Comparison of ENCODE assay signal across 8 mouse cellular contexts in the genomic region with DNA sequence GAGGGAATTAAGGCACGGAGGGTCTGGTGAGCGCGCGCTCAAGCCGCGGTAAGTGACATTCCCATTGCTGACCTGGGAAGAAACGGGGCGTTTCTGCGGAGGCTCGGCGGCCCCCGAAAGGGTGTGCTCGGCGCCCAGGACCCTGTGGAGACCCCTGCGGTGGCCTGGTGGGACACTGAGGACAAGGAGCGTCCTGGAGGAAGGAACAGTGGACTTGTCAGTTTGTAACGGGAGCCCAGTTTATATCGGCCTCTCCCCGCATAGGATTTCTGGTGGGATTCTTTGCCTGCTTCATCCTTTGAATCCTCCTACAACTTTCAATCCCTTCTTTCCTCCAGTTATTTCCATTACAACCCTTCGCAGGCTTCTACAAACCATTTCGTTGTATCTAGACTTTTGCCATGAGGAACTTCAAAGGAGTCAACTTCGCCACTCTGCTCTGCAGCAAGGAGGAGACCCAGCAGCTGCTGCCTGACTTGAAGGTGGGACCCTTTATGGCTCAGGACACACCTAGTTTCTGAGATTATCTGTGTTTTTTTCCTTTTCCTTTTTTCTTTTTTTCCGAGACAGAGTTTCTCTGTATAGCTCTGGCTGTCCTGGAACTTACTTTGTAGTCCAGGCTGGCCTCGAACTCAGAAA. TPM values are rescaled to one million over a fixed set of nuclear protein-coding genes. Genes with fewer than 3 reads are reported as not detected.
DNase-seq lines count a peak whose midpoint lies in the region; ATAC-seq and TF ChIP-seq lines count a peak whose summit lies in the region.

No protein-coding gene starts in this region.

- intact Hi-C loops in heart, adult 2 months (cut with DNase I): no loop called here
- intact Hi-C loops in heart, postnatal 14 days (cut with DNase I): no loop called here

- TF ChIP-seq POLR2A in heart, adult 2 months (IDR thresholded peaks at IDR 0.05; ENCODE audit: insufficient read depth, low read depth, low read length): no peak

- H3K27me3 ChIP-seq in heart, adult 2 months (ENCODE audit: control insufficient read depth, insufficient read depth, low read length): no peaks in the 10 kb centered on the region
- no peaks in the 10 kb centered on the region for H3K27me3 ChIP-seq in C2C12 (ENCODE audit: control insufficient read depth, insufficient read depth, insufficient read length)
- H3K27me3 ChIP-seq in forebrain, embryonic 14.5 days (replicated peaks; ENCODE audit: control insufficient read depth, insufficient read depth, low read length): no peaks in the 10 kb centered on the region
- H3K27me3 ChIP-seq in liver, embryonic 14.5 days (ENCODE audit: control insufficient read depth, insufficient read depth, low read length): no peaks in the 10 kb centered on the region

- H3K9me3 ChIP-seq in forebrain, embryonic 14.5 days (replicated peaks; ENCODE audit: control insufficient read depth, low read length): no peaks in the 10 kb centered on the region
- H3K9me3 ChIP-seq in liver, embryonic 14.5 days (ENCODE audit: control insufficient read depth, low read length): no peaks in the 10 kb centered on the region

- H3K36me3 ChIP-seq in heart, adult 2 months (ENCODE audit: control insufficient read depth, insufficient read depth, low read length): no peaks in the 10 kb centered on the region
- H3K36me3 ChIP-seq in C2C12 (ENCODE audit: control insufficient read depth, insufficient read depth): peaks cover 37% of the 10 kb centered on the region
- H3K36me3 ChIP-seq in forebrain, embryonic 14.5 days (ENCODE audit: control insufficient read depth, insufficient read depth, low read length): peaks cover 31% of the 10 kb centered on the region
- H3K36me3 ChIP-seq in liver, embryonic 14.5 days (replicated peaks; ENCODE audit: control insufficient read depth, insufficient read depth, low read depth): peaks cover 33% of the 10 kb centered on the region

- TF ChIP-seq EP300 in heart, adult 2 months (IDR thresholded peaks at IDR 0.05; ENCODE audit: insufficient read depth, low read depth, low read length): no peak
- TF ChIP-seq EP300 in liver, embryonic 14.5 days (IDR thresholded peaks at IDR 0.05; ENCODE audit: low read depth): no peak

- peak overlapping the region; percentile 90 for H3K4me2 ChIP-seq in forebrain, embryonic 14.5 days (ENCODE audit: low read length)
- H3K4me2 ChIP-seq in liver, embryonic 14.5 days (ENCODE audit: low read depth): peak overlapping the region; percentile 86

- H3K27ac ChIP-seq in heart, adult 2 months: no peak overlapping the region
- H3K27ac ChIP-seq in forebrain, embryonic 14.5 days (ENCODE audit: low read depth, low read length): no peak overlapping the region
- H3K27ac ChIP-seq in liver, embryonic 14.5 days: peak overlapping the region; percentile 56

- DNase-seq in heart, adult 2 months: no peak
- no peak for DNase-seq in heart, postnatal 14 days
- no peak for DNase-seq in forebrain, embryonic 14.5 days (ENCODE audit: low spot score)
- DNase-seq in liver, embryonic 14.5 days (ENCODE audit: low read depth in 3 of 3, low spot score in 3 of 3): no peak
- no peak for DNase-seq in frontal cortex, postnatal 10 days (ENCODE audit: low spot score in 2 of 2)
- DNase-seq in gastrocnemius, adult 8-10 months (ENCODE audit: low spot score in 2 of 2): no peak
- DNase-seq in spleen, postnatal 4 days (ENCODE audit: low spot score in 2 of 2): no peak

- no peaks in the 10 kb centered on the region for H3K79me2 ChIP-seq in heart, adult 2 months (replicated peaks; ENCODE audit: control insufficient read depth, insufficient read depth, low read length)
- peaks cover 54% of the 10 kb centered on the region for H3K79me2 ChIP-seq in C2C12 (ENCODE audit: control insufficient read depth, insufficient read depth)

- no peak for TF ChIP-seq CTCF in heart, adult 2 months (IDR thresholded peaks at IDR 0.05)
- TF ChIP-seq CTCF in C2C12 (IDR thresholded peaks at IDR 0.05; ENCODE audit: control insufficient read depth, insufficient read depth, insufficient read length): no peak
- no peak for TF ChIP-seq CTCF in liver, embryonic 14.5 days (IDR thresholded peaks at IDR 0.05; ENCODE audit: low read depth)

- no peak; the same call in 1 of the 2 replicates for ATAC-seq in forebrain, embryonic 14.5 days
- ATAC-seq in liver, embryonic 14.5 days (ENCODE audit: insufficient read depth): peak; percentile 49

- H3K4me3 ChIP-seq in heart, adult 2 months: peak overlapping the region; percentile 80
- peak overlapping the region; percentile 98 for H3K4me3 ChIP-seq in C2C12 (ENCODE audit: insufficient read depth, poor library complexity, severe bottlenecking)
- peak overlapping the region; percentile 56 for H3K4me3 ChIP-seq in forebrain, embryonic 14.5 days (ENCODE audit: low read depth, low read length)
- peak overlapping the region; percentile 90 to 93 for H3K4me3 ChIP-seq in liver, embryonic 14.5 days (ENCODE audit: insufficient read depth in 1 of 2, low read depth in 2 of 2, low read length in 2 of 2)

- peaks cover 19% of the 10 kb centered on the region for H3K79me3 ChIP-seq in C2C12 (ENCODE audit: low read depth)

- H3K9ac ChIP-seq in heart, adult 2 months (ENCODE audit: low read depth, low read length): peak overlapping the region; percentile 30; the same call in 1 of the 2 replicates
- H3K9ac ChIP-seq in forebrain, embryonic 14.5 days (ENCODE audit: low read length): peak overlapping the region; percentile 59
- peak overlapping the region; percentile 90 for H3K9ac ChIP-seq in liver, embryonic 14.5 days (replicated peaks)

- peaks cover 2% of the 10 kb centered on the region; the same call in 1 of the 2 replicates for H3K4me1 ChIP-seq in heart, adult 2 months (ENCODE audit: control insufficient read depth, insufficient read depth, low read length)
- peaks cover 3% of the 10 kb centered on the region; the same call in 1 of the 2 replicates for H3K4me1 ChIP-seq in forebrain, embryonic 14.5 days (ENCODE audit: control insufficient read depth, insufficient read depth, low read length)
- H3K4me1 ChIP-seq in liver, embryonic 14.5 days (replicated peaks; ENCODE audit: control insufficient read depth in 2 of 2, insufficient read depth in 2 of 2, low read length in 1 of 2): peaks cover 4 to 9% of the 10 kb centered on the region in 2 experiments; a peak in 3 of 4 replicates

- H3ac ChIP-seq in C2C12 (ENCODE audit: control insufficient read depth, insufficient read length, low read depth): peak overlapping the region; percentile 92

- 6% methylated on average over 24 of the region's 24 CpGs for WGBS in heart, adult 2 months
- WGBS in forebrain, embryonic 14.5 days: 5% methylated on average over 24 of the region's 24 CpGs
- WGBS in liver, embryonic 14.5 days (ENCODE audit: insufficient replicate concordance): 3% methylated on average over 24 of the region's 24 CpGs

TF ChIP-seq in C2C12, 6 proteins besides CTCF, POLR2A, EP300 and RAD21 (continues in another document):
- TF ChIP-seq MYOD1 (IDR thresholded peaks at IDR 0.05; ENCODE audit: control insufficient read depth, insufficient read length, low read depth): no peak
- TF ChIP-seq CEBPB (IDR thresholded peaks at IDR 0.05; ENCODE audit: low read depth): no peak
- TF ChIP-seq USF1 (IDR thresholded peaks at IDR 0.05; ENCODE audit: low read depth): no peak

RNA-seq across cellular contexts. Expression of a gene that starts 0.4 kb away (rescaled TPM):
- 1 to 10 TPM; 1.0 to 1.4 TPM for total RNA-seq in heart, adult 2 months (2021)
- 1.6 and 2.4 TPM in 2 replicates for polyA plus RNA-seq in heart, adult 2 months (2012; rRNA removed)
- total RNA-seq in heart, postnatal 14 days (2021): 1 to 10 TPM; 3.2 to 4.3 TPM
- polyA plus RNA-seq in C2C12 (2012; fragmentation: generic; extraction: Trizol): 47.0 TPM
- polyA plus RNA-seq in forebrain, embryonic 14.5 days (2014; fragmentation: Nextera tagmentation; extraction: Ambion mirVana): 11.5 and 13.5 TPM in 2 replicates
- polyA plus RNA-seq in liver, embryonic 14.5 days (2012; rRNA removed): 17.0 and 17.3 TPM in 2 replicates
- 25.6 and 28.2 TPM in 2 replicates for polyA plus RNA-seq in liver, embryonic 14.5 days (2014; fragmentation: Nextera tagmentation; extraction: Ambion mirVana)
- under 1 TPM in 3 of 4 experiments, not detected in 1; 0.07 to 0.58 (median 0.21) TPM for total RNA-seq in gastrocnemius, adult 8-10 months (2022)

RNA-seq across cellular contexts. Expression of a gene that starts 17.2 kb away (rescaled TPM):
- 10 to 100 TPM; 17.0 to 19.4 TPM for total RNA-seq in heart, adult 2 months (2021)
- 37.8 and 47.9 TPM in 2 replicates for polyA plus RNA-seq in heart, adult 2 months (2012; rRNA removed)
- 10 to 100 TPM; 16.7 to 19.0 TPM for total RNA-seq in heart, postnatal 14 days (2021)
- polyA plus RNA-seq in C2C12 (2012; fragmentation: generic; extraction: Trizol): 126 TPM
- polyA plus RNA-seq in forebrain, embryonic 14.5 days (2014; fragmentation: Nextera tagmentation; extraction: Ambion mirVana): 43.8 and 48.8 TPM in 2 replicates
- polyA plus RNA-seq in liver, embryonic 14.5 days (2012; rRNA removed): 13.4 and 15.4 TPM in 2 replicates
- 21.2 and 23.5 TPM in 2 replicates for polyA plus RNA-seq in liver, embryonic 14.5 days (2014; fragmentation: Nextera tagmentation; extraction: Ambion mirVana)
- total RNA-seq in gastrocnemius, adult 8-10 months (2022): 10 to 100 TPM; 14.9 to 17.3 (median 15.7) TPM

RNA-seq across cellular contexts. Expression of a gene that starts 26.1 kb away (rescaled TPM):
- total RNA-seq in heart, adult 2 months (2021): not detected
- 0.06 TPM in 1 of 2 replicates, not detected in the other for polyA plus RNA-seq in heart, adult 2 months (2012; rRNA removed)
- not detected for total RNA-seq in heart, postnatal 14 days (2021)
- polyA plus RNA-seq in C2C12 (2012; fragmentation: generic; extraction: Trizol): not detected
- polyA plus RNA-seq in forebrain, embryonic 14.5 days (2014; fragmentation: Nextera tagmentation; extraction: Ambion mirVana): not detected in 2 replicates
- polyA plus RNA-seq in liver, embryonic 14.5 days (2012; rRNA removed): 0.04 TPM in 1 of 2 replicates, not detected in the other
- 0.04 TPM in 1 of 2 replicates, not detected in the other for polyA plus RNA-seq in liver, embryonic 14.5 days (2014; fragmentation: Nextera tagmentation; extraction: Ambion mirVana)
- total RNA-seq in gastrocnemius, adult 8-10 months (2022): not detected

RNA-seq across cellular contexts. Expression of a gene that starts 29.4 kb away (rescaled TPM):
- 100 to 1,000 TPM; 287 to 351 TPM for total RNA-seq in heart, adult 2 months (2021)
- polyA plus RNA-seq in heart, adult 2 months (2012; rRNA removed): 82.0 and 160 TPM in 2 replicates
- total RNA-seq in heart, postnatal 14 days (2021): 100 to 1,000 TPM; 262 to 287 TPM
- 378 TPM for polyA plus RNA-seq in C2C12 (2012; fragmentation: generic; extraction: Trizol)
- 509 and 642 TPM in 2 replicates for polyA plus RNA-seq in forebrain, embryonic 14.5 days (2014; fragmentation: Nextera tagmentation; extraction: Ambion mirVana)
- polyA plus RNA-seq in liver, embryonic 14.5 days (2012; rRNA removed): 42.1 and 82.2 TPM in 2 replicates
- 149 and 156 TPM in 2 replicates for polyA plus RNA-seq in liver, embryonic 14.5 days (2014; fragmentation: Nextera tagmentation; extraction: Ambion mirVana)
- 100 to 1,000 TPM; 260 to 281 (median 273) TPM for total RNA-seq in gastrocnemius, adult 8-10 months (2022)

RNA-seq across cellular contexts. Expression of a gene that starts 35.0 kb away (rescaled TPM):
- total RNA-seq in heart, adult 2 months (2021): 10 to 100 TPM; 19.0 to 24.1 TPM
- polyA plus RNA-seq in heart, adult 2 months (2012; rRNA removed): 27.8 and 36.7 TPM in 2 replicates
- total RNA-seq in heart, postnatal 14 days (2021): 10 to 100 TPM; 21.0 to 24.3 TPM
- polyA plus RNA-seq in C2C12 (2012; fragmentation: generic; extraction: Trizol): 152 TPM
- polyA plus RNA-seq in forebrain, embryonic 14.5 days (2014; fragmentation: Nextera tagmentation; extraction: Ambion mirVana): 90.9 and 108 TPM in 2 replicates
- 26.7 and 32.5 TPM in 2 replicates for polyA plus RNA-seq in liver, embryonic 14.5 days (2012; rRNA removed)
- 43.2 and 45.4 TPM in 2 replicates for polyA plus RNA-seq in liver, embryonic 14.5 days (2014; fragmentation: Nextera tagmentation; extraction: Ambion mirVana)
- 10 to 100 TPM; 17.5 to 21.6 (median 18.9) TPM for total RNA-seq in gastrocnemius, adult 8-10 months (2022)

Comparison
In these comparisons a context has a peak if more than half of its experiments do, and no peak if none do; other contexts are left out.
1. H3K9ac ChIP-seq: peak in every context shown above with its lines; median percentile 90 in liver, embryonic 14.5 days; 59 in forebrain, embryonic 14.5 days; 30 in heart, adult 2 months.